Mouse (Mus musculus) naive thymus-derived CD4-positive, alpha-beta T cell, adult 2 months (primary cell): ENCODE results near the gene H2afy.
"Not testable (repeated sequence)": the region's sequence is repeated elsewhere in the genome, so short reads cannot be mapped to it uniquely, and the experiment has no call there.

Source experiments
- DNase-seq: peaks from one replicate; pipeline ENCODE4 v3.0.0-alpha.2; 2011; ENCODE audit warnings: low read depth

H2afy gene

DNA sequence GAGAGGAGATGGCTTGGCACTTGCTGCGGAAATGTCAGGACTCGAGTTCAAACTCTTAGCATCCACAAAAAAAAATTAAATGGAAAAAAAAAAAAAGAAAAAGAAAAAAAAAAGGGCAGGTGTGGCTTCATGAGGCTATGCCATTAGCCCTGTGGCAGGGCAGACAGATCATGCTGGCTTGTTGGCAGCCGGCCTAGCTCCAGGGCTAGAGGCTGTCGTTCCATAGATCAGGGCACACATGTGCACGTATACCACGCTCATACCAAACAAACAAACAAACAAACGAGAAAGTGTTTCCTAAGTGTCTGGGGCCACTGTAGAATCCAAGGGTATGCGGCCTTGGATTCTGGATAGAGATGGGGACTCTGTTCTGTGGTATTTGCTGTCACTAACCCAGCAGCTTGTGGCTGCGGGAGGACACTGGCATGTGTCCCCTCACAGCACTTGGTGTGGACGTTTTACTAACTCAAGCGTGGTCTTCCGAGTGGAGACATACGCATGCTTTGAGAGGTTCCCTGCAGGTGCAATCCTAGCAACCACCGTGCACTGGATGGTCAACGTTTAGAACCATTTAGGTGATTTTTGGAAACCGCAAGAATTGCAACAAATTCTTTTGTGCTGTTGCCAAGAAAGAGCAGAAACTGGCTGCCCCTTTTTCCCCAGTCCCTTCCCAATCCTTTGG is 64.4 kb downstream of the H2afy start:
- DNase-seq, result no peak

GRCm38 (mm10) chr13:56069643-56070042 is 66.5 kb downstream of the H2afy start:
- DNase-seq, result no peak

DNA sequence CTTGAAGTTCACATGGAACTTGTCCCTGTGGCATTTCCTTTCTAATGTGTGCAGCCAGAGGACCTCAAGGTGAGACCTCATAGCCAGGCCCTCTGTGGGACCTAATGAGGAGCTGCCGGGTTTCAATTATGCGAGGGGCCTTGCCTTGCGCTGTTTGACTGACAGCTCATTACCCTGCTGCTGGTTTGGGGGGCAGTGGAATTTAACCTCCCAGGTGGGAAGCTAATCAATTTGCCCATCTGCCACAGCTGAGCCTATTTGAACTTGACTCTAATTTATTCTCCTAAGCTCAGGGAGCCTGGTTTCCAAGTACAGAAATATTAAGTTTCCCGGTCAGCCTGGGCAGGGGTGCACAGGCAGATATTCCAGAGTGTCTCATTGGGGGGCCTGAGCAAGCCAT is 67.6 kb downstream of the H2afy start:
- no peak for DNase-seq

- DNase-seq, result no peak
Observed at GRCm38 (mm10) chr13:56066904-56067303, 69.3 kb downstream of the H2afy start.

DNA sequence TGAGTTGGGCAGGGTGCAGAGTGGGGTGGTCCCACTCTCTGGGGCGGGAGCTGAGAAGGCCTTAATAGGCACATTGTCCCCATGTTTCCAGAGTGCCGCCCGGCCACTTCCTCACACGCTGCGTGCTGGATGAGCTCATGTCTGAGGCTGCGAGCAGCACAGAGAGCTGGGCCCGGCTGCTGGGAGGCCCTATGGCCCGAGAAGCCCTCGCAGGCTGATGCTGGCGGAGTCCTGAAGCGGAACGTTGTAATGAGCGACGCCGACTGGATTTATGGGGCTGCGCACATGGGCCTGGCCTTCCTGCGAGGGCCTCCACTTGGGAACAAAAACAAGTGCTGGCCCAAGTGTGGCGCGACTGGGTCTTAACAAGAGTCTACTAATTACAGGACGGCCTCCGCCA is 70.0 kb downstream of the H2afy start:
- DNase-seq, result no peak

- no peak for DNase-seq
Observed at GRCm38 (mm10) chr13:56057761-56058160, 78.4 kb downstream of the H2afy start.

DNA sequence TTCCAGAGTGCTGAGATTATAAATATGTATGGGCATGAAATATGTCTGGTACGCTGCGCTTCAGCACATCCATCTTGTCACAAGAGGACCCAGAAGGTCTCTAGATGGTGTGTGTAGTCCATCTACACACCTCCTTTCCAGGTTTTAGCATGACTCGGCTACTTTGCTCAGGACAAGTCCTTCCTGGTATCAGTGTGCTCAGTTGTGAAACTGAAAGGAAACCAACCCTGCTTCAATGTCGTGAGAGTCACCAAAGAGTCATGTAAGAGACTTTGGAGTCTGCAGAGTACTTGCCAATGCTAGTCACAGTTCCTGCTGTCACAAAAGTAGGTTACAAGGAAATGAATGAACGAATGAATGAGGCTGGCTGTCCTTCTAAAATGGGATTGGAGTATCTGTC is 80.4 kb downstream of the H2afy start:
- no peak for DNase-seq

GRCm38 (mm10) chr13:56054089-56054488 is 82.1 kb downstream of the H2afy start:
- DNase-seq, result no peak

DNA sequence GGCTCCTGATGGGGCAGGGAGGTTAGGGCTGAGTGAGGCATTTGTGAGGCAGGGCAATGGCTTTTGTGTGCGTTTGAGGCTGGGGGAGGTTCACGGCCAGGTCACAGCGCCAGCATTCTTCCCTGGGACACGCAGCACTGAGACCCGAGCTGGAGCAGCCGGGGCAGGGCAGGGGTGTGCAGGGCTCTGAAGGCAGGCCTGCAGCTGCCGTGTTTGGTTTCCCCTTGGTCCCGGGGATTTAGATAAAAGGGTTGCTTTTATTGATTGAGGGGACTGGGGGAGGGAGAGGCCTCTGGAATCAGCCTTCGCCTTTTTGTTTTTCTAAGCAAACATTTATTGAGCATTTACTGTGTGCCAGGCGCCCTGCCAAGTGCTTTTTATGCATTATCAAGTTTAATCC is 83.4 kb downstream of the H2afy start:
- DNase-seq, result no peak

DNA sequence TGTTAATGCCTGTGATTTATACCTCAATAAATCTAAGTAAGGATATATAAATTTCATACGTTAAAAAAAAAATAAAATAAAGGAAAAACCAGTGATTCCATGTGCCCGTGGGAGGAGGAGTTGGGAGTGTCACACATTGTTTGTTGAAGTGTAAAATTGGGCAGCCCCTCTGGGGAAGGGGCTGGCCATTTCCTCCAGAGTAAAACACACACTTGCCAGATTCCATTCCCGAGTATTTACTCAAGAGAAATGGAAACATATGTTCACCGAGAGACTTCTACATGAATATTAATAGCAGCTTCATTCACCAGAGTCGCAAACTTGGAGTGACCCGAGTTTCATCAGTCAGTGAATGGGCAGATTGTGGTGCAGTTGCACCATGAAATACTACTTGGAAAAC is 85.9 kb downstream of the H2afy start:
- DNase-seq, result no peak

GRCm38 (mm10) chr13:56042221-56042620 is 93.9 kb downstream of the H2afy start:
- DNase-seq, result no peak

DNA sequence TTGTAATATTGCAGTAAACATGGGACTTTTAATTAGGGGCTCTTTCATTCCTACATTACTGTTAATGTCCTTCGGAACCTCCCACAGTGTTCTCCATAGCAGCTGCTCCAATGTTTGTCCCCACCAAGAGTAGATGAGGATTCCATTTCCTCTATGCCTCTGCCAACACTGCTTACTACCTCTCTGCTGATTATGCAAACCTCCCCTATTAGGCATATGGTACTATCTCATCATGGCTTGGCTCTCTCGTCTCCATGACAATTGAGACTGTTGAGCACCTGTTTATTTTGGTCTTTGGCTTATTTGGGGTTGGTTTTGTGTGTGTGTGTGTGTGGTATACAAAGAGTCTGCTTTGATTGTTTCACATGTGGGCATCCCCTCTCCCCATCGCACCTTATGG is 95.5 kb downstream of the H2afy start:
- no peak for DNase-seq

DNA sequence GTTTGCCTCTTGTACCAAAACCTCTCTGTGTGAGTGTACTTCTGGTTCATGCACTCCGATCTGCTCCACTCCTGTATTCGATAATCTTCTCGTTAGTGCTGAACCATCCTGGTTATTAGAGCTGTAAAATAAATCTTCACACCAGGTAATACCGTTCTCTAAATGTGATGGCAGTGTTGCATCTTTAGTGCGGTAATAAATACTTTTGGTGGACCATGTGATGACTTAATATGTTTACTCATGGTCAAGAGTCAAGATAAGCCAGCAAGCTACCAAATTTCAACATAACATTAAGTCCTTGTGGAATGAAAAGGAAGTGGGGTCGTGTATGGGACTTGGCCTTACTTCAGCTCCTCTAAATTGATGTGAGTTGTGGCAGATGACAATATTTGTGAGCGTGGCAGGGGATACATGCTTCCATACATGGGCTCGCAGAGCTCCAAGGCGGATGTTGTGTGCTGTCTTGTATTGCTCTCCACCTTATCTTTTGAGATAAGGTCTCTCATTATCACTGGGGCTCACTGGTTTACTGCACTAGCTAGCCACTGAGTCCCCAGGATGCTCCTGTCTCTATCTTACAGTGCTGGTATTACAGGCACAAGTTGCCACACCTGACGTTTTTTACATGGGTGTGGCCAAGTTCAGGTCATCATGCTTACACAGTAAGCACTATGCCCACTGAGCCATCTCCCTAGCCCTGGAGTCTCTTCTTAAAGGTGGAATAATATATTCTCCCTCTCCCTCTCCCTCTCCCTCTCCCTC is 96.4 kb downstream of the H2afy start:
- DNase-seq, result no peak

- DNase-seq, result no peak
Observed at GRCm38 (mm10) chr13:56029006-56029405, 107.2 kb downstream of the H2afy start.

GRCm38 (mm10) chr13:56027996-56028395 is 108.2 kb downstream of the H2afy start:
- DNase-seq, result not testable (repeated sequence)

- no peak for DNase-seq
Observed at GRCm38 (mm10) chr13:56026623-56027022, 109.5 kb downstream of the H2afy start.

- no peak for DNase-seq
Observed at GRCm38 (mm10) chr13:56026026-56026425, 110.1 kb downstream of the H2afy start.

- no peak for DNase-seq
Observed at GRCm38 (mm10) chr13:56025027-56025410, 111.1 kb downstream of the H2afy start.

DNA sequence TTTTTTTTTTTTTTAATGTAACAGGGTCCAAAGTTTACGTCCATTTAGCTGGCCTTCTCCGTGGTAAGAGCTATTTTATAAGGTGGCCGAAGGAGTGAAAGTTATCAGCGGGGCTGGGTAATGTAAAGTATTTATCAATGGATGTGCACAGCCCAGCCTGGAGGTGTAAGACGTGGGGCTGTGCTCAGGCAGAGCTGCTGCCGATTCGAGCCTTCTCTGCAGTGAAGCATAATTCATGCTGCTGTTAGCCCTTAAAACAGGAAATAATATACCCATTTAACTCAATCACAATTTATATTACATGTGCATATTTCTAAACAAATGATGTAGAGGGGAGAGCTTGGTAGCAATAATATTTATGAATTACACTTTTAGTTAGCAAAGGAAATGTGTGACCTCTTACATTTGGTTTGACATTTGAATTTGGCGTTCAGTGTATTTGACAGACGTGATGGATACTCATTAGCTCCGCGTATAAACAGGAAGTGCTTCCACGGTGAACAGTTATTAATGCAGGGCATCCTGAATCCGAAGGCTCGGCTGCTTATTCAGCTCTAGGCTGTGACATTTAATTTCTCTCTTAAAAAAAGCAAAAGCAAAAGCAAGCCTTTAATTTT is 111.6 kb downstream of the H2afy start:
- no peak for DNase-seq
